Mouse (Mus musculus): ENCODE data around the gene Ggt7. TPM values are rescaled to one million over a fixed set of nuclear protein-coding genes. Genes with fewer than 3 reads are reported as not detected.
"Not testable (repeated sequence)": the region's sequence is repeated elsewhere in the genome, so short reads cannot be mapped to it uniquely, and the experiment has no call there.

Ggt7 gene
- polyA plus RNA-seq, 1 experiment from 2014 or later: 10.6 TPM

DNA sequence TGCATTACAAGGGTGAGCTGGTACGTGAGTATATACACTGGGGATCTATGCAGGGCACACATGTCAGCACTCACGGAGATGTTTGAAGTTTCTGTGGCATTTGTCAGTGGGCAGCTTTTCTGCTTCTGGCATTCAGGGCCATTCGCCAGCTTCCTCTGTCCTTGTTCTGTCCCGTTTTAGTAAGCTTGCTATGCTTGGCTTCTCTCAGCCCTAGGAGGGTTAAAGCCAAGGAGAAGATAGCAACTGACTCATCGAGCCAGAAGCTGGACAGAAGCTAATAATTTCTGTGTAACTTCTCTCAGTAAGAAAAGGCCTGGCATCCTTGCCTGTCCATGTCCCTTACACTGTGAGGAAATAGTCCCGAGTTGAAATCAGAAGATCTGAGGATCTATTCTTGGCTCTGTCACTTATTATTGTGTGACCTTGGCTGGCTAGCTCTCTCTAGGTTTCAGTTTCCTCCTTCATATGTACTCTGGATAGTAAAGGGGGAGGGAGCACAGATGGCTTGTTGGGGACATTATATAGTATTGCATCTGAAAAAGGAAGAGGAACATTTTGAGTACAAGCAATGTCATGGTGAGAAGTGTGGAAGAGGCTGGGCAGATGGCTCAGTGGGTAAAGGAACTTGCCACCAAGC is 22.9 kb upstream of the Ggt7 start:
- DNase-seq (ENCODE audit: low spot score): no peak
- H3K27ac ChIP-seq (ENCODE audit: low read depth, low read length): no peak overlapping the region
- 80% methylated on average over 6 of the region's 6 CpGs for WGBS
- H3K27me3 ChIP-seq (ENCODE audit: control insufficient read depth, insufficient read depth, low read length): no peaks in the 10 kb centered on the region
- no peaks in the 10 kb centered on the region for H3K36me3 ChIP-seq (ENCODE audit: control insufficient read depth, insufficient read depth, low read length)
- H3K4me2 ChIP-seq (ENCODE audit: low read depth, low read length, severe bottlenecking): no peak overlapping the region
- no peaks in the 10 kb centered on the region for H3K4me1 ChIP-seq (replicated peaks; ENCODE audit: control insufficient read depth, insufficient read depth, low read length)
- no peak for ATAC-seq (replicated peaks; ENCODE audit: low FRiP score)
- H3K9ac ChIP-seq (ENCODE audit: low read length): no peak overlapping the region
- H3K9me3 ChIP-seq (ENCODE audit: control insufficient read depth, low read length): no peaks in the 10 kb centered on the region
- no peak overlapping the region for H3K4me3 ChIP-seq (ENCODE audit: low read depth, low read length)

DNA sequence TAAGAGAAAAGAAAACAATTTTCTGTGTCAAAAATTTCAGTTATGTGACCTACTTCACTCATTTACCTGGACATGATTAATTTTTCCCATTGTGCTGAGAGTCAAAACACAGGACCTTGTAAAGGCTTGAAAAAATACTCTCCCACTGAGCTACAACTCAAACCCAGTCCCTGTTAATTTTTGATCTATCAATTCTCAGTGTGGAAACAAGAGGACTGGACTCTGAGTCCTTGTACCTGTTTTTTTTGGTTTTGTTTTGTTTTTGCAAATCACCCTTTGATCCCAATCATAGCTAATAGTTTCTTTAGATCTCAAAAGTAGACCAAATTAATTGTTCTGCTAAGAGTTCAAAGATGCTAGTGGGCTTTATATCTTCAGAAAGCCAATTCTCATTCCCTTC is 21.7 kb upstream of the Ggt7 start:
- Histone ChIP-seq H3K9ac (ENCODE audit: low read length) (no peak overlapping the region), H3K4me1 (replicated peaks; ENCODE audit: control insufficient read depth, insufficient read depth, low read length) (no peaks in the 10 kb centered on the region), H3K27me3 (ENCODE audit: control insufficient read depth, insufficient read depth, low read length) (no peaks in the 10 kb centered on the region), H3K36me3 (ENCODE audit: control insufficient read depth, insufficient read depth, low read length) (no peaks in the 10 kb centered on the region), H3K9me3 (ENCODE audit: control insufficient read depth, low read length) (no peaks in the 10 kb centered on the region), H3K4me2 (ENCODE audit: low read depth, low read length, severe bottlenecking) (no peak overlapping the region), H3K4me3 (ENCODE audit: low read depth, low read length) (no peak overlapping the region), H3K27ac (ENCODE audit: low read depth, low read length) (no peak overlapping the region)
- DNase-seq (ENCODE audit: low spot score) (no peak), ATAC-seq (replicated peaks; ENCODE audit: low FRiP score) (no peak)

DNA sequence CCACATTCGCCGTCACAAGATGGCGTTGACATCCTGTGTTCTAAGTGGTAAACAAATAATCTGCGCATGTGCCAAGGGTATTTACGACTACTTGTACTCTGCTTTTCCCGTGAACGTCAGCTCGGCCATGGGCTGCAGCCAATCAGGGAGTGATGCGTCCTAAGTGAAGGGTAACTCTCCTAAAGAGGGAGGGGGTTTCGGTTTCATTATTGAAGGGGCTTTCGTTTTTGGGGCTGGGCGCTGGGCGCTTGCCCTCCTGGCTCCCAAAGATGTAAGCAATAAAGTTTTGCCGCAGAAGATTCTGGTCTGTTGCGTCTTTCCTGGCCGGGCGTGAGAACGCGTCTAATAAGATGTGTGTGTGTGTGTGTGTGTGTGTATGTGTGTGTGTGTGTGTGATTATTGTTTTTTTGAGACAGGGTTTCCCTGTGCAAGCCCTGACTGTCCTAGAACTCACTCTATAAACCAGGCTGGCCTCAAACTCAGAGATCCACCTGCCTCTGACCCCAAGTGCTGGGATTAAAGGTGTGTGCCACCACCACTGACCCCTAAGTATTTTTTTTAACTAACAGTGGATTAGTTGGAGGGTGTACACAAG is 20.5 kb upstream of the Ggt7 start:
- not testable (repeated sequence) for H3K4me1 ChIP-seq (replicated peaks; ENCODE audit: control insufficient read depth, insufficient read depth, low read length); H3K9ac ChIP-seq (ENCODE audit: low read length); H3K4me3 ChIP-seq (ENCODE audit: low read depth, low read length); H3K27me3 ChIP-seq (ENCODE audit: control insufficient read depth, insufficient read depth, low read length); ATAC-seq (replicated peaks; ENCODE audit: low FRiP score); H3K36me3 ChIP-seq (ENCODE audit: control insufficient read depth, insufficient read depth, low read length); DNase-seq (ENCODE audit: low spot score); H3K27ac ChIP-seq (ENCODE audit: low read depth, low read length); H3K9me3 ChIP-seq (ENCODE audit: control insufficient read depth, low read length); H3K4me2 ChIP-seq (ENCODE audit: low read depth, low read length, severe bottlenecking)
- 80% methylated on average over 15 of the region's 19 CpGs for WGBS

DNA sequence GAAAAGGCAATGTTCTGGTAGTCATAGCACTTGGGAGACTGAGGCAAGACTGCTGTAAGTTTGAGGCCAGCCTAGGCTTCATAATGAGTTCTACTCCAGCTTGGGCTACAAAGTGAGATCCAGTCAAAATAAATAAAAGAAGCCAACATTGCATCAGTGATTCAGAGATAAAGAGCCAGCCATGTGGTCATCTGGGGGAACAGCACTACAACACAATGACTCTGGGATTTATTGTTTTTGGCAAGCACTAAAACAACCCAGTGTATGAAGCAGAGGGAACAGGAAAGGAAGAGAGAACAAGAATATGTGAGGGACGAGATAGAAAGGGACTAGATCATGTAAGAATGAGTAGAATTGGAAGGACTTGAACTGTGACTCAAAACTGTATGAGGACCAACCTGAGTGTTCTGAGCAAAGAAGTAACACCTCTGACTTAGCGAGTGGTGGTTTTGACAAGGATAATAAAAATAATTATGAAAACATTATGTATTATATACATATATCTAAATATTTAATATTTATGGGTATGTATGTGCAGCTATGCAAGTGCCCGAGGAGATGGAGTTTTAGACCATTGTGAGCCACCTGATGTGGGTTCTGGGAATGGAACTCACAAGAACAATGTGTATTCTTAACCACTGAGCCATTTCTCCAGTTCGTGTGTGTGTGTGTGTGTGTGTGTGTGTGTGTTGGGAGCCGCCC is 19.9 kb upstream of the Ggt7 start:
- Histone ChIP-seq H3K36me3 (ENCODE audit: control insufficient read depth, insufficient read depth, low read length) (no peaks in the 10 kb centered on the region), H3K4me3 (ENCODE audit: low read depth, low read length) (no peak overlapping the region), H3K9ac (ENCODE audit: low read length) (no peak overlapping the region), H3K27ac (ENCODE audit: low read depth, low read length) (no peak overlapping the region), H3K9me3 (ENCODE audit: control insufficient read depth, low read length) (no peaks in the 10 kb centered on the region), H3K4me1 (replicated peaks; ENCODE audit: control insufficient read depth, insufficient read depth, low read length) (no peaks in the 10 kb centered on the region), H3K27me3 (ENCODE audit: control insufficient read depth, insufficient read depth, low read length) (no peaks in the 10 kb centered on the region), H3K4me2 (ENCODE audit: low read depth, low read length, severe bottlenecking) (no peak overlapping the region)
- DNase-seq (ENCODE audit: low spot score) (no peak), ATAC-seq (replicated peaks; ENCODE audit: low FRiP score) (no peak)
- 85% methylated on average over 5 of the region's 5 CpGs for WGBS

DNA sequence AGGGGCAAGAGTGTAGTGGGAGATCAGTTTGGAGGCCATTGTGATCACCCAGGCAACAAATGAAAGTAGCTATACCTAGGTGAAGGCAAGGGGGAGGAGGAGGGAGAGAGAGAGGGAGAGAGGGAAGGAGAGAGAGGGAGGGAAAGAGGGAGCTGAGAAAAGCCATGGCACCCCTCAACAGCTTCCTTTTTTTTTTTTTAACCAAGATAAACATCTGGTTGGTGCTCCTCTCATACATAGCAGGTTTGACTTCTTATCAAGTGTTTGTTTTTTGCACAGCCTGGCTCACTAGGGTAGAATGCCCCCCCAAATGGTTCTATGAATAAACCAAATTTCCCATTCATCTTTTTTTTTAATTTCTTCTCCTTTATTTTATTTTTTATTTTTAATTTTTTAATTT is 18.3 kb upstream of the Ggt7 start:
- Histone ChIP-seq H3K9me3 (ENCODE audit: control insufficient read depth, low read length) (no peaks in the 10 kb centered on the region), H3K4me1 (replicated peaks; ENCODE audit: control insufficient read depth, insufficient read depth, low read length) (no peaks in the 10 kb centered on the region), H3K27me3 (ENCODE audit: control insufficient read depth, insufficient read depth, low read length) (no peaks in the 10 kb centered on the region), H3K36me3 (ENCODE audit: control insufficient read depth, insufficient read depth, low read length) (no peaks in the 10 kb centered on the region), H3K27ac (ENCODE audit: low read depth, low read length) (no peak overlapping the region), H3K4me3 (ENCODE audit: low read depth, low read length) (no peak overlapping the region), H3K9ac (ENCODE audit: low read length) (no peak overlapping the region), H3K4me2 (ENCODE audit: low read depth, low read length, severe bottlenecking) (no peak overlapping the region)
- ATAC-seq (replicated peaks; ENCODE audit: low FRiP score): no peak
- no peak for DNase-seq (ENCODE audit: low spot score)

DNA sequence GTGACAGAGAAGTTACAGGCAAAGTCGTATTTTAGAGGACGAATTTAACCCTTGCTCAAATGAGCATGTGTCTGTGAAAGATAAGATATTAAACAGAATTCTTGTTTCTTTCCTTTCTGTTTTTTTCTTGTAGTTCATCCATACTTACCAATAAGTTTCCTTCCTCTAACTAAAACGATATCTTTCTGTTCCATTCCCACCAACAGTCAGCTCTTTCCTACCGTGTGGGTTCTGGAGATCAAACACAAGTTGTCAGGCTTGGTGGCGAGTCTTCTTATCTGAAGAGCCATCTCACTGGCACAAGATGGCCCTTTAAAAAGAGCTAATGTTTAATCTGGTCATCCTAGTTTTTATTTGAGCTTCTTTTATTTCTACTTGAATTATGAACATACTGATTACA is 9.3 kb upstream of the Ggt7 start:
- H3K9ac ChIP-seq (ENCODE audit: low read length): no peak overlapping the region
- no peak overlapping the region for H3K4me2 ChIP-seq (ENCODE audit: low read depth, low read length, severe bottlenecking)
- H3K9me3 ChIP-seq (ENCODE audit: control insufficient read depth, low read length): no peaks in the 10 kb centered on the region
- no peak for ATAC-seq (replicated peaks; ENCODE audit: low FRiP score)
- WGBS: 86% methylated on average over 5 of the region's 5 CpGs
- H3K4me3 ChIP-seq (ENCODE audit: low read depth, low read length): no peak overlapping the region
- H3K27ac ChIP-seq (ENCODE audit: low read depth, low read length): no peak overlapping the region
- no peaks in the 10 kb centered on the region for H3K36me3 ChIP-seq (ENCODE audit: control insufficient read depth, insufficient read depth, low read length)
- no peaks in the 10 kb centered on the region for H3K27me3 ChIP-seq (ENCODE audit: control insufficient read depth, insufficient read depth, low read length)
- DNase-seq (ENCODE audit: low spot score): no peak
- no peaks in the 10 kb centered on the region for H3K4me1 ChIP-seq (replicated peaks; ENCODE audit: control insufficient read depth, insufficient read depth, low read length)

DNA sequence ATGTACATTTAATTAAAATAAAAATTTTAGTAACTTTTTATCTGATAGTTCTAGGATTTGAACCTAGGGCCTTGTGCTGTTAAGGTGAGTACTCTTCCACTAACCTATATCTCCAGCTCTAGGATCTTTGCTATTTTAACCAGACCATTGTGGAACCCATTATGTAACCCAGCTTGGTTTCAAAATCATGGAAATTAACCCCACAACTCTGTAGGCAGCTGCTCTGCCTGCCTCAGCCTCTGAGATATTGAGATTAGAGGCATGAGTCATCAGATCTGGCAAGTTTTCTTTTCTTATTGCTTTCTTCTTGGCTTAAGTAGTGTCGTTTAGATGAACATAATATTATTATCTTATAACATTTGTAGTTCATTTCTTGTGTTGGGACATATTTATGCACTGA is 6.3 kb upstream of the Ggt7 start:
- no peaks in the 10 kb centered on the region for H3K9me3 ChIP-seq (ENCODE audit: control insufficient read depth, low read length)
- no peak overlapping the region for H3K27ac ChIP-seq (ENCODE audit: low read depth, low read length)
- H3K4me3 ChIP-seq (ENCODE audit: low read depth, low read length): no peak overlapping the region
- 73% methylated on average over 1 of the region's 1 CpGs for whole genome bisulfite sequencing
- ATAC-seq (replicated peaks; ENCODE audit: low FRiP score): no peak
- H3K4me1 ChIP-seq (replicated peaks; ENCODE audit: control insufficient read depth, insufficient read depth, low read length): no peaks in the 10 kb centered on the region
- H3K36me3 ChIP-seq (ENCODE audit: control insufficient read depth, insufficient read depth, low read length): no peaks in the 10 kb centered on the region
- no peak overlapping the region for H3K9ac ChIP-seq (ENCODE audit: low read length)
- H3K27me3 ChIP-seq (ENCODE audit: control insufficient read depth, insufficient read depth, low read length): no peaks in the 10 kb centered on the region
- no peak overlapping the region for H3K4me2 ChIP-seq (ENCODE audit: low read depth, low read length, severe bottlenecking)
- DNase-seq (ENCODE audit: low spot score): no peak

DNA sequence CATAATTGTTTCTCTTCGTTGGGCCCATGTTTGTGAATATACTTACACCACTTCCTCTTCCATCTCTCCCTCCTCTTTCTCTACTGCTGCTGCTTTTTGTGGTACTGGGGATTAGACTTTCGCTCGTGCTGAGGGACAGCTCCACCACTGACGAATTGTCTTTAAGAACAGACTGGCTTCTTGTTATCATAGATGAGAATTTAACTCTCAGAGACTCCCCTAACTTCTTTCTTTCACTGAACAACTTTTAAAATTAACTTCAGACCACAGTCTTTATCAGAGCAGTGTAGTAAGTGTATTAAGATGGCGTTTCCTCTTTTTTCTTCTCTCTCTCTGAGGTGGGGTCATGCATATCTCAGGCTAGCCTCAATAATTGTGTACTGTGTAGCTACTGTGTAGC is 5.7 kb upstream of the Ggt7 start:
- WGBS: 62% methylated on average over 5 of the region's 5 CpGs
- no peak overlapping the region for H3K27ac ChIP-seq (ENCODE audit: low read depth, low read length)

More for the DNA sequence above, 5.7 kb upstream of the Ggt7 start:
- H3K9ac ChIP-seq (ENCODE audit: low read length): no peak overlapping the region
- no peak for DNase-seq (ENCODE audit: low spot score)
- no peak for ATAC-seq (replicated peaks; ENCODE audit: low FRiP score)
- H3K4me1 ChIP-seq (replicated peaks; ENCODE audit: control insufficient read depth, insufficient read depth, low read length): no peaks in the 10 kb centered on the region
- H3K36me3 ChIP-seq (ENCODE audit: control insufficient read depth, insufficient read depth, low read length): no peaks in the 10 kb centered on the region
- no peak overlapping the region for H3K4me2 ChIP-seq (ENCODE audit: low read depth, low read length, severe bottlenecking)
- no peaks in the 10 kb centered on the region for H3K9me3 ChIP-seq (ENCODE audit: control insufficient read depth, low read length)
- no peak overlapping the region for H3K4me3 ChIP-seq (ENCODE audit: low read depth, low read length)
- no peaks in the 10 kb centered on the region for H3K27me3 ChIP-seq (ENCODE audit: control insufficient read depth, insufficient read depth, low read length)
